Mouse (Mus musculus) heart, embryonic 11.5 days (tissue): ENCODE measurements at regions not wholly inside any gene's neighbourhood (a gene's known extent, or its start where the extent isn't known, plus 50 kb on each side); places are given as distances from the start of the nearest gene placed in this dataset.
"Not testable (repeated sequence)": the region's sequence is repeated elsewhere in the genome, so short reads cannot be mapped to it uniquely, and the experiment has no call there.

ENCODE experiments used
- ATAC-seq: fragments of 200-750 bp; cut with Nextera tagmentation; replicated peaks from 2 replicates; pipeline ENCODE4 v1.8.0; 2017; ENCODE audit warnings: moderate library complexity; ENCODE audit not compliant: insufficient number of reproducible peaks, low FRiP score, low TSS enrichment
- H3K27ac ChIP-seq: fragments of 300-500 bp; sonication (generic); 2 replicates; pipeline ENCODE4 v1.5.1; 2014; ENCODE audit warnings: mild to moderate bottlenecking, low read depth, low read length
- H3K27me3 ChIP-seq: fragments of 300-500 bp; sonication (generic); 2 replicates; pipeline ENCODE4 v1.6.1; 2014; ENCODE audit warnings: mild to moderate bottlenecking, low read length, mixed read lengths; ENCODE audit not compliant: control insufficient read depth, insufficient read depth
- H3K36me3 ChIP-seq: fragments of 300-500 bp; sonication (generic); 2 replicates; pipeline ENCODE4 v1.6.1; 2014; ENCODE audit warnings: mild to moderate bottlenecking, low read length, moderate library complexity, mixed read lengths; ENCODE audit not compliant: control insufficient read depth, insufficient read depth
- H3K4me1 ChIP-seq: fragments of 300-500 bp; sonication (generic); 2 replicates; pipeline ENCODE4 v1.6.1; 2014; ENCODE audit warnings: low read length; ENCODE audit not compliant: control insufficient read depth, insufficient read depth
- H3K4me2 ChIP-seq: fragments of 300-500 bp; sonication (generic); 2 replicates; pipeline ENCODE4 v1.6.1; 2014; ENCODE audit warnings: mild to moderate bottlenecking, moderate library complexity
- H3K4me3 ChIP-seq: fragments of 300-500 bp; sonication (generic); 2 replicates; pipeline ENCODE4 v1.5.1; 2014; ENCODE audit warnings: low read depth, low read length
- H3K9ac ChIP-seq: fragments of 300-500 bp; sonication (generic); 2 replicates; pipeline ENCODE4 v1.6.1; 2014; ENCODE audit warnings: mild to moderate bottlenecking, low read depth, low read length, moderate library complexity
- H3K9me3 ChIP-seq: fragments of 300-500 bp; sonication (generic); replicated peaks from 2 replicates; pipeline ENCODE4 v1.6.1; 2016; ENCODE audit warnings: low read length; ENCODE audit not compliant: control insufficient read depth
- WGBS: fragments of 180-500 bp; shearing (Covaris S2); extraction: QIAGEN DNeasy Blood & Tissue Kit; methylation state at CpG from one replicate; pipeline ENCODE4 v1.1.7; 2014; ENCODE audit not compliant: insufficient replicate concordance; 5-methylcytosine and 5-hydroxymethylcytosine counted together

GRCm38 (mm10) chr8:56970311-56970710 lies 350.5 kb upstream of the Hand2 start:
- Histone ChIP-seq H3K4me1 (no peaks in the 10 kb centered on the region; the same call in 1 of the 2 replicates), H3K9ac (no peak overlapping the region), H3K4me3 (no peak overlapping the region), H3K27ac (no peak overlapping the region), H3K27me3 (no peaks in the 10 kb centered on the region), H3K36me3 (no peaks in the 10 kb centered on the region), H3K9me3 (no peaks in the 10 kb centered on the region), H3K4me2 (no peak overlapping the region)
- 53% methylated on average over 3 of the region's 3 CpGs for WGBS
- ATAC-seq: no peak

GRCm38 (mm10) chr8:56978994-56979393 lies 341.8 kb upstream of the Hand2 start:
- no peaks in the 10 kb centered on the region for H3K9me3 ChIP-seq
- H3K27ac ChIP-seq: no peak overlapping the region
- WGBS: 66% methylated on average over 2 of the region's 2 CpGs
- H3K4me2 ChIP-seq: no peak overlapping the region
- H3K4me3 ChIP-seq: no peak overlapping the region
- ATAC-seq: no peak
- no peaks in the 10 kb centered on the region for H3K36me3 ChIP-seq
- no peak overlapping the region for H3K9ac ChIP-seq
- no peaks in the 10 kb centered on the region for H3K4me1 ChIP-seq
- H3K27me3 ChIP-seq: no peaks in the 10 kb centered on the region

GRCm38 (mm10) chr8:56979416-56979815 lies 341.4 kb upstream of the Hand2 start:
- no peak overlapping the region for H3K9ac ChIP-seq
- 59% methylated on average over 13 of the region's 13 CpGs for WGBS
- H3K36me3 ChIP-seq: no peaks in the 10 kb centered on the region
- H3K4me2 ChIP-seq: no peak overlapping the region
- H3K4me1 ChIP-seq: no peaks in the 10 kb centered on the region
- H3K27me3 ChIP-seq: no peaks in the 10 kb centered on the region
- no peaks in the 10 kb centered on the region for H3K9me3 ChIP-seq
- H3K4me3 ChIP-seq: no peak overlapping the region
- peak; percentile 55; the same call in 1 of the 2 replicates for ATAC-seq
- H3K27ac ChIP-seq: no peak overlapping the region

GRCm38 (mm10) chr8:57010318-57011024 lies 310.3 kb upstream of the Hand2 start:
- no peaks in the 10 kb centered on the region for H3K9me3 ChIP-seq
- H3K4me2 ChIP-seq: no peak overlapping the region
- no peak for ATAC-seq
- 79% methylated on average over 6 of the region's 6 CpGs for WGBS
- no peaks in the 10 kb centered on the region for H3K27me3 ChIP-seq
- H3K9ac ChIP-seq: no peak overlapping the region
- no peaks in the 10 kb centered on the region for H3K36me3 ChIP-seq
- no peak overlapping the region for H3K27ac ChIP-seq
- H3K4me1 ChIP-seq: peaks cover 6% of the 10 kb centered on the region; the same call in 1 of the 2 replicates
- no peak overlapping the region for H3K4me3 ChIP-seq

- ATAC-seq: peak; percentile 61; the same call in 1 of the 2 replicates
- H3K4me3 ChIP-seq: no peak overlapping the region
- H3K9ac ChIP-seq: no peak overlapping the region
- H3K4me1 ChIP-seq: peaks cover 6% of the 10 kb centered on the region; the same call in 1 of the 2 replicates
- H3K27ac ChIP-seq: peak overlapping the region; percentile 57
- H3K36me3 ChIP-seq: no peaks in the 10 kb centered on the region
- no peak overlapping the region for H3K4me2 ChIP-seq
- no peaks in the 10 kb centered on the region for H3K27me3 ChIP-seq
- no peaks in the 10 kb centered on the region for H3K9me3 ChIP-seq
- WGBS: 35% methylated on average over 3 of the region's 3 CpGs
Observed at GRCm38 (mm10) chr8:57013813-57014320, 306.9 kb upstream of the Hand2 start.

- H3K4me3 ChIP-seq: no peak overlapping the region
- H3K36me3 ChIP-seq: no peaks in the 10 kb centered on the region
- H3K9ac ChIP-seq: no peak overlapping the region
- no peaks in the 10 kb centered on the region for H3K27me3 ChIP-seq
- no peak for ATAC-seq
- peaks cover 6% of the 10 kb centered on the region; the same call in 1 of the 2 replicates for H3K4me1 ChIP-seq
- H3K27ac ChIP-seq: no peak overlapping the region
- no peak overlapping the region for H3K4me2 ChIP-seq
- 75% methylated on average over 3 of the region's 3 CpGs for WGBS
- H3K9me3 ChIP-seq: no peaks in the 10 kb centered on the region
Observed at GRCm38 (mm10) chr8:57016329-57016728, 304.5 kb upstream of the Hand2 start.

GRCm38 (mm10) chr8:57028096-57028495 lies 292.7 kb upstream of the Hand2 start:
- not testable (repeated sequence) for H3K4me3 ChIP-seq, ATAC-seq, H3K36me3 ChIP-seq, H3K27ac ChIP-seq, H3K27me3 ChIP-seq, H3K4me1 ChIP-seq, H3K9me3 ChIP-seq, H3K4me2 ChIP-seq, H3K9ac ChIP-seq
- 91% methylated on average over 1 of the region's 1 CpGs for WGBS

GRCm38 (mm10) chr8:57048490-57048889 lies 272.3 kb upstream of the Hand2 start:
- no peaks in the 10 kb centered on the region for H3K36me3 ChIP-seq
- no peak overlapping the region for H3K4me2 ChIP-seq
- no peaks in the 10 kb centered on the region for H3K4me1 ChIP-seq
- no peak overlapping the region for H3K9ac ChIP-seq
- H3K9me3 ChIP-seq: no peaks in the 10 kb centered on the region
- no peak for ATAC-seq
- H3K4me3 ChIP-seq: no peak overlapping the region
- H3K27me3 ChIP-seq: no peaks in the 10 kb centered on the region
- H3K27ac ChIP-seq: no peak overlapping the region
- WGBS: 85% methylated on average over 6 of the region's 6 CpGs

- no peak overlapping the region for H3K9ac ChIP-seq
- H3K36me3 ChIP-seq: no peaks in the 10 kb centered on the region
- H3K4me3 ChIP-seq: no peak overlapping the region
- no peaks in the 10 kb centered on the region for H3K9me3 ChIP-seq
- H3K4me1 ChIP-seq: no peaks in the 10 kb centered on the region
- H3K27me3 ChIP-seq: no peaks in the 10 kb centered on the region
- WGBS: 78% methylated on average over 3 of the region's 3 CpGs
- ATAC-seq: no peak
- no peak overlapping the region for H3K27ac ChIP-seq
- H3K4me2 ChIP-seq: no peak overlapping the region
Observed at GRCm38 (mm10) chr8:57048909-57049308, 271.9 kb upstream of the Hand2 start.
